Mouse (Mus musculus) mature B cell (primary cell): Measurements from ENCODE around the gene Taf5l.
"Not testable (repeated sequence)": the region's sequence is repeated elsewhere in the genome, so short reads cannot be mapped to it uniquely, and the experiment has no call there.

Experiments
- in situ Hi-C: fragments of 300-500 bp; cut with MboI; formaldehyde crosslinking; loops from 2 replicates; pipeline ENCODE4 v1.14.3; 2019

Gene Taf5l

GRCm38 (mm10) chr8:123960556-123960955 lies 60.6 kb downstream of the Taf5l start:
- in situ Hi-C loops: not testable (repeated sequence)

- in situ Hi-C loops: no loop called here
Measured at GRCm38 (mm10) chr8:123960056-123960455, 61.1 kb downstream of the Taf5l start.

DNA sequence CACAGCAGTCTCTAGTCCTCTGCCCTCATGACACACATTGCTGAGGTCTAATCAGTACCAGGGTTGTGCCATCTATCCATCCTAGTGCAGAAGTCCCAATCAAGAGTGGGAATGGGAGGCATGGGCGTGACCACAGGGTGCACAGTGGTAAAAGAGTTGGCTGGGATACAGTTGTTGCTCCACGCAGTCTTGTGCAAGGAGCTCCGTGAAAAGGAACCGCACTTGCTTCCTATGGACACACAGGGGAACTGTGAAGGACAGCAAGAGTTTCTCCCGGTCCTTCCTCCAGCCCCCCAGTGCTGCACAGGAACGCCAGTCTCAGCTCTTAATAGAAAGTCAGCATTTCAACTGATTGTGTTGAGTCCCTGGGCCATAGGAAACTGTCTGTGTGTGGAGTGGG lies 61.7 kb downstream of the Taf5l start:
- in situ Hi-C loops: no loop called here

GRCm38 (mm10) chr8:123958130-123958529 lies 63.1 kb downstream of the Taf5l start:
- in situ Hi-C loops: no loop called here

GRCm38 (mm10) chr8:123954246-123954645 lies 67.0 kb downstream of the Taf5l start:
- in situ Hi-C loops: no loop called here

DNA sequence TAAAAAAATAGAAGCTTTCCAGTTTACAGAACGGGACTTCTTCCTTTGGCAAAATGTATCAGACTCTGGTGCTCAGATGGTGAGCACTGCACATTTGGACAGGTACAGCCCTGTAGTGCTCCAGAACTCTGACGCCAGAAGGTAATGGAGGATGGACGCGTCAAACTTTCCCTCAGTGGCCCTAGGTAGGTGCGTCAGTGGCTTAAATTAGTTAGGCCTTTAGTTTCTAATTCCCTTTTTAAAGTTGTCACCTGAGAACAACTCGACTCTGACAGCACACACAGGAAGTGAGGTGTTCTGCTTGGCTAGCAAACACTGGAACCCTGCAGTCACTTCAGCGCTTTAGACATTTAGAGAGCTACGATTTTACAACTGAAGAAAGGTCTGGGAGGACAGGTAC lies 67.5 kb downstream of the Taf5l start:
- in situ Hi-C loops: no loop called here

DNA sequence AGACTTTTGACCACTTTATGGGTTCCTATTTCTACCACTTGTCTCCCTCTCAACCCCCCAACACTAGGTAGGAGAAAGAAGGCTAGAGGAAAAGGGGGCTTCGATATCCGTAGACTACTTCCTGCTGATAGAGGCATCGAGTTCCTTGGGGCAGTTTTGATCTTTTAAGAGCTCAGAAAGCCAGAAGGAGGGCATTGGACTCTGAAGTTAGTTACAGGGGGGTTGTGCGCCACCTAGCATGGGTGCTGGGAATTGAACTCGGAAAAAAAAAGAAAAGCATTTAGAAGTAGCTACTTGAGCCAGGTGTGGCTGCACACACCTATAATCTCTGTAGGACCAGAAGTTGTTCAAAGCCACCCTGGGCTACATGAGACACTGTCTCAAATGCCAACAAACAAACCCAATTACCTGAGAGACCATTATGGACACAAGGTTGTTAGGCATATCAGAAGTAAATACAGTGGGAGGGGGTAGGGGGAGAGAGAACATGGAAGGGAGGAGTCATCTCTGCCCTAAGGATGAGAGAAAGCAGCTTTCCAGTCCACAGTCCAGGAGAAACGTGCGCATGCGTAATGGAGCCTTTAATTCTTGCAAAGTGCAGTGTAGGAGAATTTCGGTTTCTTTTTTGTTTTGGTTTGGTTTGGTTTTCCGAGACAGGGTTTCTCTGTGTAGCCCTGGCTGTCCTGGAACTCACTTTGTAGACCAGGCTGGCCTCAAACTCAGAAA lies 71.0 kb downstream of the Taf5l start:
- in situ Hi-C loops: no loop called here

DNA sequence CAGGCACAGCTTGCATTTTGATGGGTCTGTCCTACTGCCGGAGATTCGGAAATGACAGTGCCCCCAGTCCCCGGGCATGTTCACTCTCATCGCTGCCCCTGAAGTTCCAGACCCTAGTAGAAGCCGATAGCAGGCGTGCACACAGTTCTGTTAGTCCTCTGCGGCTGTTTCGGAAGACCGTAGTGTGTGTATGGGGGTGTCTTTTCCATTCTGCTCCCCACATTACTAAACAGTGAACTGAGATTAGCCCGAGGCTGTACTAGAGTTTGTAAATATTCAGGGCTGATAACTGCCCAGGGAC lies 71.6 kb downstream of the Taf5l start:
- in situ Hi-C loops: no loop called here

DNA sequence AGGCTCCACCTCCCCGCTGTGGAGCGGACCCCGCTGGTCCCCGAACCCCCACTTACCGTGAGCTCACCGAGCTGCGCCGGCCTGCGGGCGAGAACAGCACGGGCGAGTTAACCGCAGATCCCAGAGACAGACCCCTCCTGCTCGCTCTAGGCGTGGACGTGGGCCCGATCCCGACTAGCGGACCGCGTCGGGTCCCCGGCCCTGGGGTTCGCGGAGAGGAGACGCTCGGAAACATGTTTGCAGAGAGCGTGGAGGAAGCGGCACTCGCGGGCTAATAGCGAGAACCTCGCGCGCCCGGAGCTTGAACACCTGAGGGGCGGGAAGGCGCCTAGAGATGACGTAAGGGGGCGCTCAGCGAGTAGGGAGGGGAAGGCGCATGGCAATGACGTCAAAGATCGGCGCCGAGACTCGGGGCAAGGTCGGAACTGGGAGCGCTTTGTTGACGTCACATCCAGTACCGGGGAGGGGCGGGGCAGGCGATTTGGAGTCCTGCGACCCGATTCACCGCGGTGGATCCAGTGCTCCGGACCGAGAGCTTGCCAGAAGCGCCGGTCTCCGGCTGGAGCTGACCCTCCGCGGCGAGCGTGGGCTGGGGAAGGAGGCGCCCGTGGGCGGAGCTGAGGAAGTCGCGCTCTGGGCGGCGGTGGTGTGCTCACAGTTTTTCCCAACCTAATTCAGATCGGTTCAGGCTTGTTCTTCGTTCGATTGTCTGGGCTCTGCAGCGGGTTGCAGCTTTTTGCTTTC lies 72.1 kb downstream of the Taf5l start, which contains the start of gene Nup133:
Gene Nup133, minus strand, starts transcription at position 324 of the 744 bp plus-strand sequence.
- in situ Hi-C loops: no loop called here
